Mouse (Mus musculus): Measurements from ENCODE around the gene Alpi.

Alpi gene

DNA sequence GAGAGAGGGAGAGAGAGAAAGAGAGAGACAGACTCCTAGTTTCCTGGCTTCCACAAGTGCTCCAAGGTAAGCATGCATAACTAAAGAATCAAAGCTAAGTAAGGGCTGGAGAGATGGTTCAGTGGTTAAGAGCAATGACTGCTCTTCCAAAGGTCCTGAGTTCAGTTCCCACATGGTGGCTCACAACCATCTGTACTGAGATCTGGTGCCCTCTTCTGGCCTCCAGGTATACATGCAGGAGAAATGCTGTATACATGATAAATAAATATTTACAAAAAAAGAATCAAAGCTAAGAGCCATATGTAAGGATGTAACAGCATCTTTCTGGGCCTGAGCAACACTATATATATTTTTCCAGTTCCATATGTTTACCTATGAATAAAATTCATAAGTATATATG lies 40.5 kb downstream of the Alpi start:
- in situ Hi-C loops (cut with MboI; ENCODE audit: low sequenced_read_pairs), result no loop called here

DNA sequence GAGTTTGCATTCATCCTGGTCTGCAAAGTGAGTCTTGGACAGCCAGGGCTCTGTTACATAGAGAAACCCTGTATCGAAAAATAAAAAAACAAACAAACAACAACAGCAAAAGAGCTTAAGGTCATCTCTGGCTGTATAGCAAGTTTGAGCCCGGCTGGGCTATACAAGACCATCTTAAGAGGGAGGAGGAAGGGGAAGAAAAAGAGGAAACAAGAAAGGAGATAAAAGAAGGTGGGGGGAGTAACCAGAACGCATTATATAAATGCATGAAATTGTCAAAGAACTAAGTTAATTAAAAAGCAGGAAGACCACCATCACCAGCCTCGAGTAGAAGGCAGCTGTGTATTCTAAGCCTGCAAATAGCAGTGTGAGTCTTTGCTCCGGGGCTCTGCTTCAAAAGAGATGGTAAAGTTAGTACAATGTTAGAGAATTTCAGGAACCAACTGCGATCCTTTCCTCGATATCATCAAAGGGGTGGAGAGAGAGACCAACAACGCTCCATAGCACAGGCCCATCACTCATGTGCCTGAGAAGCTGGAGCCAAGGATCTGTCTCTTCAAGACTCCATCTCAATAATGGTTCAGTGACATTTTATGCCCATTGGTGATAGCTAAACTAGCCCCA lies 42.3 kb downstream of the Alpi start:
- in situ Hi-C loops (cut with MboI; ENCODE audit: low sequenced_read_pairs), result no loop called here

DNA sequence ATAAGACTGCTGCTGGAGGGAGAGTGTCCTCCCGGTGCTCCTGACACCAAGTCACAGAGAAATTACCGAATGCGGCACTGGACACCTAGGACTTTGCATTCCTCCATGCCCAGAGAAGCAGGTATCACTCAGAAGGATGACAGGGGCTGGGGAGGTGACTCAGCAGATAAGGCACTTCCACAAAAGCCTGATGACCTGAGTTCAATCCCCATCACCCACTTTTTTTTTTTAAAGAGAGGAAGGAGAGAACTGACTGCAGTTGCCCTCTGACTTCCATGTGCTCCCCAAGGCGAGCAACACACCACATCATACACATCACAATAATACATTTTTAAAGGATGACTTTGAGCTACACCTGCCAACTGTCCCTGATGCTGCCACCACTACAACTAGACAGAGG lies 44.3 kb downstream of the Alpi start:
- in situ Hi-C loops (cut with MboI; ENCODE audit: low sequenced_read_pairs), result no loop called here

DNA sequence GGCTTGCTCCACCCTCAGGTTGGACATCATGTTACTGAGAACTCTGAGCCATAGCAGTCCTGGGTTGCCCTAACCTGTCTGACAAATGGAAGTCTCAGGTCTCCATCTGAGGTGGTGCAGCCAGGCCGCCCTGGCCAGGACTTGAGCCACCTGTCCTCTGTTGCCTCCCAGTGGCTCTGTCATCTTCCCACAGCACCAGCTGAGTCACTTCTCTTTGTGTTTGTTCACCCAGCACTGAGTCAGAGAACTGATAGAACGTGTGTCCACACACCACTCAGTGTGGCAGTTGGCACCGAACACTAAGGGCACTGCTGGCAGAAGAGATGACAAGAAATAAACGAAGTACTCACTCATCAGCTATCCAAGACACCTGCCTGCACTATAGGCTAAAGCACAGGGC lies 50.0 kb downstream of the Alpi start:
- in situ Hi-C loops (cut with MboI; ENCODE audit: low sequenced_read_pairs), result no loop called here

DNA sequence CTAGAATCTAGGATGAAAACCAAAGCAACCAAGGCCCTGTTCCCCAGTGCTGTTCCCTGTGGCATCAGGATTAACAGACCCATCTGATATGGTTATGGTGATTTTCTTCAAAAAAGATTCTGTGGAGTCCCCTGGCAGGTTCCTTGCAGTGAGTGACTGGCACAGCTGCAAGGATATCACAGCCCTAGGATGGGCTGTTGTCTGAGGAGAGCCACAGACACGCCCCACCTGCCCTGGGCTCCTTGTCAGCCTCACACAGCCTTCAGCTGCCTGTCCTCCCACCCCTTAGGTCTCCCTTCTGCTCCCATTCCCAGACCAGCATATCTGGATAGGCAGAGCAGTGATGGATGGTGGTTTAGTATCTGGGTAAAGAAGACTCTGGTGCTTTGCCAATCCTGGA lies 50.7 kb downstream of the Alpi start:
- in situ Hi-C loops (cut with MboI; ENCODE audit: low sequenced_read_pairs), result no loop called here

DNA sequence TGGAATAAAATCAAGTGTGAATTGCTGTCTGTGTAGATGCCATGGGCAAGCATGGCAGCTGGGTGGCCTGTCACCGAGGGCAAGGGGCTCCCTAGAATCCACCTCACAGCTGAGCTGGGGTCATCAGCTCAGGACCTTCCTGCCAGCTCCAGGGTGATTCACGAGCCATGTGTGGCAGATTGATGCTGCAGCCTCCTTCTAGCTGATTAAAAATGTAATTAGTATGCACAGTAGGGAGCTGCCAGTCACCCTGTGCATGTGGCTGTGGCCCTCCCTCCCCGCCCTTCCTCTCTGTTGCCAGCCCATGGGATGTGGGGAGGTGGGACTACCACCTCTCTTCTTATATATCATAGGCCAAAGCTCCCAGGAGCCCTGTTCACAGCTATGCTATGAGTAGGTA lies 51.3 kb downstream of the Alpi start:
- in situ Hi-C loops (cut with MboI; ENCODE audit: low sequenced_read_pairs), result no loop called here
